Mouse (Mus musculus) layer of hippocampus, postnatal 10 days (tissue): ENCODE results near the gene Ppfia3. TPM values are rescaled to one million over a fixed set of nuclear protein-coding genes. Genes with fewer than 3 reads are reported as not detected.
"Not testable (repeated sequence)": the region's sequence is repeated elsewhere in the genome, so short reads cannot be mapped to it uniquely, and the experiment has no call there.

Experiments
- DNase-seq, 2 experiments: peaks; one replicate each; pipeline ENCODE4 v3.0.0; 2021; ENCODE audit warnings: low spot score in 2 of 2
- total RNA-seq, 2 experiments: library from RNA; stranded (reverse); gene quantifications; 2 replicates each; pipeline ENCODE4 v1.2.3; 2021

Ppfia3 gene
- total RNA-seq, 2 experiments from 2014 or later = 124 to 128 TPM

DNA sequence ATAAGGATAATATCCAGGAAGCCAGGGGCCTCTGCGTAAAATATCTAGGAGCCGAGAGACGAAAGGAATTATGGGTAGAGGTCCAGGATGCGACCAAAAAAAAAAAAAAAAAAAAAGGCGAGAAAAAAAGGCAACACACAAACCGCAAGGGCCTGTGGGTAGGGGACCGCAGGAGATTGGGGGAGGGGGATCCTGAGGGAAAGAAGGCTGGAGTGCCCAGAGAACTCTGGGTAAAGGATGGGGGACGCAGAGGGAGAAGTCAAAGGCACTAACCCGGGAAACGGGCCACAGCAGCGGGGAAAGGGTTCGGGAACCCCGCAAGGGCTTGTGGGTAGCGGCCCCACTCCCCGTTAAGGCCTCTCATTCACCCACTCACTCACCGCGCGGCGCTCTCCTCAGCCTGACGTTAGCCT lies 28.3 kb upstream of the Ppfia3 start:
- no peak for DNase-seq

GRCm38 (mm10) chr7:45386077-45386476 lies 19.3 kb upstream of the Ppfia3 start:
- DNase-seq = no peak

DNA sequence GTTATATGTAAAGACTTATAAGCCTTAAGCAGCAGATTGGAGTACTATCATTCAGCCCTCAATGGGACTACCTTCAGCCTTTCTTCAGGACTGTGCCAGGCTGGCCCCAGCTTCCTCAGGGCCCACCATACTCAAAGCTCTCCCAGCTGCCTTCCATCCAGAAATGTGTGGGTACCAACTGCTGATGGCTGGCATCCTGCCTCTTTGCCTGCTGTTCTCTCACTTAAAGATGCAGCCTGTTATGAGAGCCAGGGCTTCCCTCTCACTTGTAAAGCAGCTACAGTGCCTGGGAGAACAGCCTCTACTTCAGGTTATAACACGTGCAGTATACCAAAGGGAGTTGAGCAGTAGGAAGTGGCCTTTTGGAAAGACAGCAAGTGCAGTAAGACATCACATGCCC lies 9.2 kb upstream of the Ppfia3 start:
- no peak for DNase-seq

DNA sequence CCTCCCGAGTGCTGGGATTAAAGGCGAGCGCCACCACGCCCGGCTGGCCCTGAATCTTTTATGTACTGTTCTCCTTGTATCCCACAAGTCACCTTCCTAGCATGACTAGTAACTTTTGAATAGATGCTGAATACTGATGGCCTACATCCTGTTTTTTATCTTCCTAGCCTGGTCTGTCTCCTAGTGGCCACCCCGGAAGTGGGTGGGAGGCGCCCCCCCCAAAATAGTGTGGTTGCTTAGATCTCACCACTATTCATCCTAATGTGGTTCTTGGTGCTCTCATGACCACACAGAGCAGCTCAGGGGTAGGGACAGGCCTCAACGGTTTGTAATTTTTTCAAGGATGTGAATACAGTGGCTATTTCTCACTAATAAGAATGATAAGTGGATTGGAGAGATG lies 7.8 kb upstream of the Ppfia3 start:
- DNase-seq = no peak

- no peak for DNase-seq
Measured at GRCm38 (mm10) chr7:45372371-45372770, 5.6 kb upstream of the Ppfia3 start.

DNA sequence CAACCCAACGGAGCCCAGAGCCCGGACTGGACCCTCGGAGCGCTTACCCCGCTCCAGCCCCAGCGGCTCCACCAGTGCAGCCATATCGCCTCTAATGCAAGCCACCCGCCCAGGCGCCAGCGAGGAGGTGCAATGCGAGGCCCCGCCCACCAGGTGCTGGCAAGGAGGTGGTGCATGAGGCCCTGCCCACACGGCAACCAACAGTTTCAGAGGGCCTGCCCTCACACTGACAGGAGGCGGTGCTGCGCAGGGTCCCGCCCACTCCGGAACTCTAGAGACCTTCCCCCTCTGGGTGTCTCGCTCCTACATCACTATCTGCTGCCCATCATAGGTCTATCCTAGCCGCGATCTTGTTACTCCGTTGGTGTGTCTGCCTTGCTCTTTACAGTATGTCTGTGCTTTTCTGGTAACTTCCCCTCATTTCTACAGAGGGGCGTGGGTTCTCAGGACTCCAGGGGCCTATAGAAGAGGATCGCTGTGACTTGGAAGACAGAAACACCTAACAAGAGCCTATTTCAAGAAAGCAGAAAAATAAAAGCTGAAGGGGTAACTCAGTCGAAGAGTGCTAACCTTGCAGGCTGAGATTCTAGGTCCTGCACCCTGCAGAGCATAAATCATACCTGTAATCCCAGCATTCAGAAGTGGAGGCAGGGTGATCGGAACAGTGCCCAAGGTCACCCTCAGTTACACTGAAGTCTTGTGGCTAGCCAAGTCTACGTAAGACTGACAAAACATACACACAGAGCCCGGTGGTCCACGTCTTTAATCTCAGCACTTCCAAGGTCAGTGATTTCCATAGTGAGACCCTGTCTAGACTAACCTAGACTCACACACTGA lies 3.9 kb upstream of the Ppfia3 start, which contains the start of gene Lin7b:
Gene Lin7b, minus strand, starts transcription at position 109 of the 837 bp plus-strand sequence.
- peak; percentile 91 to 93 for DNase-seq

DNA sequence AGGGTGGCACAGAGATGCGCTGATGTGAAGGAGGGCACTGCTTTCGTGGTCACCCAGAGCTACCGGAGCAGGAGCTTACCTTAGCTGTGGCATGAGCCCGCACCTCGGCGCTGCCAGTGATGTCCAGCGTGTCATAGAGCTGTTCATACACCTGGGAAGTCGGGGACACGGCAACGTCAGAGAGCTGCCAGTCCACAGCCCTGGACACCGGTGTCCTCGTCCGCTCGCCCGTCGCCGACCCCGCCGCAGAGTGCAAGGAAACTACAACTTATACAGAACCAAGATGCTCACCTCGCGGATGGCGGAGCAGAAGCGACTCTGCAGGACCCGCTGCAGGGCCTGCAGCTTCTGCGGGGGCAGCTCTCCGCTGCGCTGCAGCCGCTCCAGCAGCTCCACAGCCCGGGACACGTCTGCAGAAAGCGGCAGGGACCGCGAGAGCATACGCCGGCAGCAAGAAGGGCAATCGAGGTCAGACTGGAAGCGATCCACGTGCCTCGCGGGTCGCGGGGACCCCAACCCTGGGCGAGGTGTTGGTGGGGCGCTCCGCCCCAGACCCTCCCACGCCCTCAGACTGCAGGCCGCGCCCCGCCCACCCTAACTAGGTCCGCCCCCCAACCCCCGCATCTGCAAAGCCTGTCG lies 3.1 kb upstream of the Ppfia3 start:
- no peak for DNase-seq

- DNase-seq = no peak
Measured at GRCm38 (mm10) chr7:45369022-45369745, 2.4 kb upstream of the Ppfia3 start.

DNA sequence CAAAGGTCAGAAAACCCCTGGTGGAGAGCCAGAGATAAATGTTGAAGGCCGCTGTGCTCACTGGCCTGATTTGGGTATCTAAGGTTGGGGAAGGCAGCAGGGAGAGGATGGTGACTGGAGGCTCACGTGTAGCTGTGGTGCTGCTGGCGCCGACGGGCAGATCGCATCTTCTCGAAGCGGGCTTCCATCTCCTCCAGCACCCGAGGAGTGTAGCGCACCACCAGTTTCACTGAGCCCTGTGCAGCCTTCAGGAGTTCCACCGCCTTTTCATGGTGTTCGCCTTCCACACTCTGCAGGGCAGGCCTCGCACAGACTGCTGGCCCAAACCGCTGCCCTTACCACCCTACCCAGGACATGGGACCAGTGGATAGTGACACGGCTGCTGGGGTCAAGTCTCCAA lies 1.4 kb upstream of the Ppfia3 start:
- DNase-seq = no peak

GRCm38 (mm10) chr7:45367020-45367880 lies 431 bp upstream of the Ppfia3 start:
- DNase-seq = peak; percentile 99 to 100

DNA sequence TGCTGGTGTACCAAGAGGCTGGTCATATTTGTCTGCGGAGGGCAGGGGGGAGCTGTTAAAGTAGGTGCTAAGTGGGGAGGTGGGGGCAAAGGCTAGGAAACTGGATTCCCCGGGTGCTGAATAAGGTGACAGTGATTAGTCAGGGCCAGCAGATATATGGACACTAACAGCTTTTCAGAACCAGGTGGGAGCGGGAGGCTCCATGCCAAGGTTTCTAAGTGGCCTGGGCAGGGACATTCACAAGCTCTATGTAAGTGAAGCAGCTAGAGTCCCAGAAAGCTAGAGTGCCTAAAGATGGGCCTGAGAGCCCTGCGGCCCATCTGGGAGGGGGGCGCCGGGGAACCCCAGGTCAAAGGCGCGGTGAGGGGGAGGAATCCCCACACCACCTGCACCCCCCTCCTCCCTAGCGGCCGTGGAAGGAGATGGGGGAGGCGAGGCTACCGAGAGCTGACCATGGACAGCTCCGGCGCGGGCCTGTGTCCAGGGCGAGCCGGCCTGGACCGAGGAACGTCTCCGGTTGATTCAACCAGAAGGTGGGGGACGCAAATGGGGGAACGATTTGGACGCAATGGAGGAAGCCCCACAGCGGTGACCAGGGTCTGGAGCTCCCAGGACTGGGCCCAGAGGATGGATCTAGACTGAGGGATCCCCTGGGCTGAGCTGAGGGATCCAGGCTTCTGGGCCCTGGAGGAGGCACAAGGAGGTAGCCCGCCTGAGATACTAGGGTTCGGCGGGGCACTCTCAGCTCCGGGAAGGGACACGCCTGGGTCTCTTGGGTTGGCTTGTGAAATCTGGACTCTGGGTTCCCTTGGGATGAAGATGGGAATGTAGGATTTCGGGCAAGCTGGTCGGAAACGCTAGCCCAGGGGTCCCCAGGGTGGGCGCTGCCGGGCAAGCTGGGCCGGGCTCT lies 822 bp downstream of the Ppfia3 start:
- peak; percentile 51 to 60 for DNase-seq

DNA sequence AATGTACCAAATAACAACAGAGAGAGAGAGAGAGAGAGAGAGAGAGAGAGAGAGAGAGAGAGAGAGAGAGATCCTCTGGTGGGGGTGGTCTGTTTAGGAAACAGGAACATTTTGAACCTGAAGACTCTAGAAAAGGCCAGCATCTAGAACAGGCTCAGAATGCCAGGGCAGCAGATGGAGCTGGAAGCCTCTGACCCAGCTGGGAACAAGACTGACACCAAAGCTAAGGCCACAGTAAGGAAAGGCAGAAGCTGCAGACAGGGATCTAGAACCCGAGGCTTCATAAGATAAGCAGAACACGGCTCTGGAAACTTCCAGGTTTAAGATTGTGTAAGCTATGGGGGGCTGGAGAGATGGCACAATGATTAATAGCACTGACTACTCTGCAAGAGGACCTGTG lies 2.8 kb downstream of the Ppfia3 start:
- no peak for DNase-seq

GRCm38 (mm10) chr7:45362801-45363200 lies 4.0 kb downstream of the Ppfia3 start:
- no peak for DNase-seq

GRCm38 (mm10) chr7:45361243-45361804 lies 5.5 kb downstream of the Ppfia3 start:
- peak; percentile 83 to 88 for DNase-seq

DNA sequence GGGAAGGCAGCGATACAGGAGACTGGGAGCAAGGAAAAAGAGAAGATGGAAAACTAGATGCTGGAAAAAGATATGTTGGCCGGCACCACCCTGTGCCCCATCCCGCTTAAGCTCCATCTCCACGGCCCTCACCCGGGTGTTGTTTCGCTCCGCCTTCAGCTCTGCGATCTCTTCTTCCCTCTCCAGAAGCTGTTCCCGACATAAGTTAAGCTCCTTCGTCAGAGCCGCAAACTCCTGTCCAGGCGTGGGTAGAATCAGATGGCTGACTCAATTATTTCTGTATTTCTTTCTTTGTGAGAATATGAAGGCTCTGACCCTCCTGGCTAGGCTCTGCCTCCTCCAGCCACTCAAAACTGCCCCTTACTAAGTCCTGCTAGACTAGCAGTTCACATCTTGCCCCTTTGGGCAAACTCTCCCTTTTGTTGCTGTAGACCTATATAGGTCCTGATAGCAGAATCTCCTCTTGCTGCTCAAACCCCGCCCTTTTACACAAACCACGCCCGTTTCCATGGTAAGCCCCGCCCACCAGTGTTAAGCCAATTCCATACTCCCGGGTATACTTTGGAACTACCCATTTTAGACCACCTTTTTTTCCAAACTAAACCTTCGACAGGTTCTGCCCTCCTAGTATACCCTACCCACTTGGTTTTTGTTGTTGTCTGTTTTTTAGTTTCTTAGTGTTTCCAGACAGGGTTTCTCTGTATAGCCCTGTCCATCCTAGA lies 6.3 kb downstream of the Ppfia3 start:
- no peak for DNase-seq

DNA sequence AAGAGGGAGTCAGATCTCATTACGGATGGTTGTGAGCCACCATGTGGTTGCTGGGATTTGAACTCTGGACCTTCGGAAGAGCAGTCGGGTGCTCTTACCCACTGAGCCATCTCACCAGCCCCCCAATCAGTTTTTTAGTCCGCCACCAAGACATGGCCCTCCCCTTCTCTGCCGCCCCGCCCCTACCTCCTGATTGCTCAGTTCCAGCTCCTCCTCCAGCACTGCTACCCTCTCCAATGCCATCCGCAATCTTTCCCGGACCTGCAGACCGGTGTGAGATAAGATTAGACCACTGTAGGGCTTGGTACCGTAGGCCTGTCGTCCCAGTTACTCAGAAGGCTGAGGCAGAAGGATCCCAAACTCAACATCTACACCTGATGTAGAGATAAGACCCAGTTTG lies 7.7 kb downstream of the Ppfia3 start:
- DNase-seq = not testable (repeated sequence)

GRCm38 (mm10) chr7:45356087-45356486 lies 10.7 kb downstream of the Ppfia3 start:
- DNase-seq = no peak

DNA sequence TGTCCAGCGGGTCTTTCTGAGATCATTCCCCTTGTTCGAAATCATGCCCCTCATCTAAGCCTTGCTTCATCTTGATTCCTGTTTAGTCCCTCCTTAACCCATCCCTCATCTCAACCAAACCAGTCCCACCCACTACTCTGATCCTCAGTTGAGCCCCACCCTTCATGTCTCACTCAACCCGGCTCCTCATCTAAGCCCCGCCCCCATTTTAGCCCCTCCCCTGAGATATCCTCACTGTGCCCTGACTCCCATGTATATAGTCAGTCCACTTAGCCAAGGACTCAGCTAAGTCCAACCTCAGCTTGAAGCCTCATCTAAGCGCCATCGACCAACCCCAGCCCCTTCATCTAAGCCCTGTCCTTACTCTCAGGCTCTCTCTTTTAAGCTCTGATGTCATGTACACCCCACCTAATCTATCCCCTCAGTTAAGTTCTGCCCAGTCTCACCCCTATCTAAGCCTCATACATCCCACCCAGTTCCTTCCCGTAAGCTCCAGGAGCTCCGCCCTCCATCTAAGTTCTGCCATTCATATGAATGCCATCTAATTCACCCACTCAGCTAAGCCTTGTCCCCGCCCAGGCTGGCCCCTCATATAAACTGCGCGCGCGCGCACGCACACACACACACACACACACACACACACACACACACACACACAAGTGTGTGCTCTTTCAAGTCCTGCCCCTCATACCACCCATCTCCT lies 11.3 kb downstream of the Ppfia3 start:
- DNase-seq = no peak
